Mouse (Mus musculus): ENCODE data around the gene Wdfy2.

Gene Wdfy2

GRCm38 (mm10) chr14:62844226-62844625 is 6.7 kb downstream of the Wdfy2 start:
- DNase-seq (ENCODE audit: low read depth): no peak

- no peak for DNase-seq (ENCODE audit: low read depth)
Measured at GRCm38 (mm10) chr14:62845011-62845840, 7.7 kb downstream of the Wdfy2 start.

- DNase-seq (ENCODE audit: low read depth): no peak
Measured at GRCm38 (mm10) chr14:62850980-62851379, 13.5 kb downstream of the Wdfy2 start.

- no peak for DNase-seq (ENCODE audit: low read depth)
Measured at GRCm38 (mm10) chr14:62852840-62853239, 15.4 kb downstream of the Wdfy2 start.

- no peak for DNase-seq (ENCODE audit: low read depth)
Measured at GRCm38 (mm10) chr14:62855077-62855835, 17.8 kb downstream of the Wdfy2 start.

- DNase-seq (ENCODE audit: low read depth): peak; percentile 58
Measured at GRCm38 (mm10) chr14:62855863-62856262, 18.4 kb downstream of the Wdfy2 start.

GRCm38 (mm10) chr14:62856490-62856889 is 19.0 kb downstream of the Wdfy2 start:
- DNase-seq (ENCODE audit: low read depth): no peak

GRCm38 (mm10) chr14:62857879-62858278 is 20.4 kb downstream of the Wdfy2 start:
- DNase-seq (ENCODE audit: low read depth): no peak

- no peak for DNase-seq (ENCODE audit: low read depth)
Measured at GRCm38 (mm10) chr14:62858311-62858710, 20.8 kb downstream of the Wdfy2 start.

- DNase-seq (ENCODE audit: low read depth): no peak
Measured at GRCm38 (mm10) chr14:62862564-62862963, 25.1 kb downstream of the Wdfy2 start.

- DNase-seq (ENCODE audit: low read depth): no peak
Measured at GRCm38 (mm10) chr14:62864254-62864653, 26.8 kb downstream of the Wdfy2 start.

GRCm38 (mm10) chr14:62865405-62865804 is 27.9 kb downstream of the Wdfy2 start:
- no peak for DNase-seq (ENCODE audit: low read depth)

GRCm38 (mm10) chr14:62867069-62867468 is 29.6 kb downstream of the Wdfy2 start:
- no peak for DNase-seq (ENCODE audit: low read depth)

- DNase-seq (ENCODE audit: low read depth): no peak
Measured at GRCm38 (mm10) chr14:62867576-62867975, 30.1 kb downstream of the Wdfy2 start.

GRCm38 (mm10) chr14:62868254-62868653 is 30.8 kb downstream of the Wdfy2 start:
- DNase-seq (ENCODE audit: low read depth): no peak

- no peak for DNase-seq (ENCODE audit: low read depth)
Measured at GRCm38 (mm10) chr14:62870238-62870638, 32.8 kb downstream of the Wdfy2 start.

- no peak for DNase-seq (ENCODE audit: low read depth)
Measured at GRCm38 (mm10) chr14:62871431-62871830, 34.0 kb downstream of the Wdfy2 start.

- no peak for DNase-seq (ENCODE audit: low read depth)
Measured at GRCm38 (mm10) chr14:62871932-62872331, 34.5 kb downstream of the Wdfy2 start.

- no peak for DNase-seq (ENCODE audit: low read depth)
Measured at GRCm38 (mm10) chr14:62873820-62874219, 36.3 kb downstream of the Wdfy2 start.

GRCm38 (mm10) chr14:62874348-62874747 is 36.9 kb downstream of the Wdfy2 start:
- DNase-seq (ENCODE audit: low read depth): no peak

- DNase-seq (ENCODE audit: low read depth): no peak
Measured at GRCm38 (mm10) chr14:62878076-62878475, 40.6 kb downstream of the Wdfy2 start.

- peak; percentile 8 for DNase-seq (ENCODE audit: low read depth)
Measured at GRCm38 (mm10) chr14:62878634-62879430, 41.4 kb downstream of the Wdfy2 start.

Data from NIH3T3 (cell line).